Mouse (Mus musculus): Measurements from ENCODE around the gene Tbc1d7. TPM values are rescaled to one million over a fixed set of nuclear protein-coding genes. Genes with fewer than 3 reads are reported as not detected.

The Tbc1d7 gene
- polyA plus RNA-seq, 1 experiment from 2014 or later: 27.5 TPM

- TF ChIP-seq EP300 (IDR thresholded peaks at IDR 0.05) (no peak), CTCF (IDR thresholded peaks at IDR 0.05) (peak; percentile 74)
- Histone ChIP-seq H3K27me3 (replicated peaks; ENCODE audit: insufficient read depth, low read length) (no peaks in the 10 kb centered on the region), H3K4me3 (ENCODE audit: low read depth, low read length) (no peak overlapping the region), H3K9ac (replicated peaks; ENCODE audit: low read depth) (no peak overlapping the region), H3K4me2 (replicated peaks; ENCODE audit: low read depth, low read length) (no peak overlapping the region), H3K36me3 (ENCODE audit: insufficient read depth, low read length) (no peaks in the 10 kb centered on the region), H3K4me1 (ENCODE audit: insufficient read depth, low read depth, low read length) (peaks cover 22% of the 10 kb centered on the region; the same call in 1 of the 2 replicates), H3K27ac (ENCODE audit: low read length) (no peak overlapping the region), H3K9me3 (ENCODE audit: low read length) (no peaks in the 10 kb centered on the region)
- ATAC-seq (no peak), DNase-seq (ENCODE audit: low spot score) (no peak)
- 72% methylated on average over 5 of the region's 5 CpGs for WGBS
Observed at GRCm38 (mm10) chr13:43199749-43200148, 28.4 kb upstream of the Tbc1d7 start.

GRCm38 (mm10) chr13:43199282-43199681, 28.0 kb upstream of the Tbc1d7 start:
- Histone ChIP-seq H3K27me3 (replicated peaks; ENCODE audit: insufficient read depth, low read length) (no peaks in the 10 kb centered on the region), H3K4me3 (ENCODE audit: low read depth, low read length) (no peak overlapping the region), H3K9ac (replicated peaks; ENCODE audit: low read depth) (no peak overlapping the region), H3K27ac (ENCODE audit: low read length) (no peak overlapping the region), H3K4me2 (replicated peaks; ENCODE audit: low read depth, low read length) (no peak overlapping the region), H3K4me1 (ENCODE audit: insufficient read depth, low read depth, low read length) (peaks cover 20% of the 10 kb centered on the region; the same call in 1 of the 2 replicates), H3K36me3 (ENCODE audit: insufficient read depth, low read length) (no peaks in the 10 kb centered on the region), H3K9me3 (ENCODE audit: low read length) (no peaks in the 10 kb centered on the region)
- TF ChIP-seq EP300 (IDR thresholded peaks at IDR 0.05) (no peak), CTCF (IDR thresholded peaks at IDR 0.05) (no peak)
- WGBS: 71% methylated on average over 7 of the region's 7 CpGs
- ATAC-seq: no peak
- no peak for DNase-seq (ENCODE audit: low spot score)

GRCm38 (mm10) chr13:43197187-43197586, 25.9 kb upstream of the Tbc1d7 start:
- TF ChIP-seq CTCF (IDR thresholded peaks at IDR 0.05) (peak; percentile 60), EP300 (IDR thresholded peaks at IDR 0.05) (no peak)
- no peaks in the 10 kb centered on the region for H3K36me3 ChIP-seq (ENCODE audit: insufficient read depth, low read length)
- no peak for ATAC-seq
- no peaks in the 10 kb centered on the region for H3K27me3 ChIP-seq (replicated peaks; ENCODE audit: insufficient read depth, low read length)
- no peak overlapping the region for H3K9ac ChIP-seq (replicated peaks; ENCODE audit: low read depth)
- DNase-seq (ENCODE audit: low spot score): no peak
- 67% methylated on average over 6 of the region's 6 CpGs for WGBS
- no peaks in the 10 kb centered on the region for H3K9me3 ChIP-seq (ENCODE audit: low read length)
- H3K27ac ChIP-seq (ENCODE audit: low read length): no peak overlapping the region
- peaks cover 25% of the 10 kb centered on the region; the same call in 1 of the 2 replicates for H3K4me1 ChIP-seq (ENCODE audit: insufficient read depth, low read depth, low read length)
- H3K4me2 ChIP-seq (replicated peaks; ENCODE audit: low read depth, low read length): no peak overlapping the region
- no peak overlapping the region for H3K4me3 ChIP-seq (ENCODE audit: low read depth, low read length)

- WGBS: 4% methylated on average over 7 of the region's 7 CpGs
Observed at GRCm38 (mm10) chr13:43196000-43196399, 24.7 kb upstream of the Tbc1d7 start.

GRCm38 (mm10) chr13:43193932-43194331, 22.6 kb upstream of the Tbc1d7 start:
- no peak for DNase-seq (ENCODE audit: low spot score)
- H3K9me3 ChIP-seq (ENCODE audit: low read length): no peaks in the 10 kb centered on the region
- ATAC-seq: no peak
- 75% methylated on average over 8 of the region's 8 CpGs for WGBS
- H3K36me3 ChIP-seq (ENCODE audit: insufficient read depth, low read length): no peaks in the 10 kb centered on the region
- H3K4me1 ChIP-seq (ENCODE audit: insufficient read depth, low read depth, low read length): peaks cover 30% of the 10 kb centered on the region; the same call in 1 of the 2 replicates
- TF ChIP-seq EP300 (IDR thresholded peaks at IDR 0.05): no peak
- no peak for TF ChIP-seq CTCF (IDR thresholded peaks at IDR 0.05)
- no peak overlapping the region for H3K9ac ChIP-seq (replicated peaks; ENCODE audit: low read depth)
- H3K27me3 ChIP-seq (replicated peaks; ENCODE audit: insufficient read depth, low read length): no peaks in the 10 kb centered on the region
- H3K4me2 ChIP-seq (replicated peaks; ENCODE audit: low read depth, low read length): no peak overlapping the region
- no peak overlapping the region for H3K4me3 ChIP-seq (ENCODE audit: low read depth, low read length)
- H3K27ac ChIP-seq (ENCODE audit: low read length): peak overlapping the region; percentile 6; the same call in 1 of the 2 replicates

More at GRCm38 (mm10) chr13:43196000-43196399, 24.7 kb upstream of the Tbc1d7 start:
- Histone ChIP-seq H3K4me3 (ENCODE audit: low read depth, low read length) (no peak overlapping the region), H3K36me3 (ENCODE audit: insufficient read depth, low read length) (no peaks in the 10 kb centered on the region), H3K4me1 (ENCODE audit: insufficient read depth, low read depth, low read length) (peaks cover 28% of the 10 kb centered on the region; the same call in 1 of the 2 replicates), H3K9me3 (ENCODE audit: low read length) (no peaks in the 10 kb centered on the region), H3K27ac (ENCODE audit: low read length) (0 out of 2 replicates have a peak overlapping the region, but pooled peaks have one; percentile 32), H3K9ac (replicated peaks; ENCODE audit: low read depth) (no peak overlapping the region), H3K27me3 (replicated peaks; ENCODE audit: insufficient read depth, low read length) (no peaks in the 10 kb centered on the region), H3K4me2 (replicated peaks; ENCODE audit: low read depth, low read length) (no peak overlapping the region)
- peak; percentile 59 for ATAC-seq
- peak; percentile 89 for TF ChIP-seq EP300 (IDR thresholded peaks at IDR 0.05)
- TF ChIP-seq CTCF (IDR thresholded peaks at IDR 0.05): peak; percentile 63
- peak; percentile 66 for DNase-seq (ENCODE audit: low spot score)

GRCm38 (mm10) chr13:43193266-43193665, 22.0 kb upstream of the Tbc1d7 start:
- no peaks in the 10 kb centered on the region for H3K27me3 ChIP-seq (replicated peaks; ENCODE audit: insufficient read depth, low read length)
- peak; percentile 70 for DNase-seq (ENCODE audit: low spot score)
- no peak overlapping the region for H3K4me2 ChIP-seq (replicated peaks; ENCODE audit: low read depth, low read length)
- no peaks in the 10 kb centered on the region for H3K36me3 ChIP-seq (ENCODE audit: insufficient read depth, low read length)
- peak; percentile 52 for ATAC-seq
- no peak overlapping the region for H3K9ac ChIP-seq (replicated peaks; ENCODE audit: low read depth)
- H3K4me1 ChIP-seq (ENCODE audit: insufficient read depth, low read depth, low read length): peaks cover 30% of the 10 kb centered on the region; the same call in 1 of the 2 replicates
- no peaks in the 10 kb centered on the region for H3K9me3 ChIP-seq (ENCODE audit: low read length)
- H3K4me3 ChIP-seq (ENCODE audit: low read depth, low read length): no peak overlapping the region
- 15% methylated on average over 7 of the region's 7 CpGs for WGBS
- peak overlapping the region; percentile 6 for H3K27ac ChIP-seq (ENCODE audit: low read length)
- TF ChIP-seq CTCF (IDR thresholded peaks at IDR 0.05) (no peak), EP300 (IDR thresholded peaks at IDR 0.05) (peak; percentile 97)

Measured in lung, postnatal 0 days (tissue).